Mouse (Mus musculus): ENCODE data around the gene Crybb1. TPM values are rescaled to one million over a fixed set of nuclear protein-coding genes. Genes with fewer than 3 reads are reported as not detected.

Gene Crybb1
- total RNA-seq, 2 experiments from 2014 or later = 1.4 to 2.2 TPM

DNA sequence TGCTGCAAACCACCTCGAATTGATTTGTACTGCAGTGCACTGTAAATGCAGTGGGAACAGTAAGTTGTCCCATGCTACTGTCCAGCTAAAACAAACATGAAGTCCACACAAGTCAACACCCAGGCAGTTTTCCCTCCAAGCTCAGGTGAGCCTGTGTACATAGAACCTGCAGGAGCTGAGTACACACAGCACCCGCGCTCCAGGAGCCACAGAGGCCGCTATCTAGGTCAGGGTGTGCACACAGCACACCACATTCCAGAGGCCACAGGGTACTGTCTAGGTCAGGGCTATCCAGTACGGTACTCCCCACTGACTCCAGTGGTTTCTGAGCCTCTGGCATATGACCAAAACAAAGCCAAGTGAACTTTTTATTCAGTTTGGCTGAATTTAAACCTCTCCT, 46.7 kb downstream of the Crybb1 start:
- DNase-seq = no peak

DNA sequence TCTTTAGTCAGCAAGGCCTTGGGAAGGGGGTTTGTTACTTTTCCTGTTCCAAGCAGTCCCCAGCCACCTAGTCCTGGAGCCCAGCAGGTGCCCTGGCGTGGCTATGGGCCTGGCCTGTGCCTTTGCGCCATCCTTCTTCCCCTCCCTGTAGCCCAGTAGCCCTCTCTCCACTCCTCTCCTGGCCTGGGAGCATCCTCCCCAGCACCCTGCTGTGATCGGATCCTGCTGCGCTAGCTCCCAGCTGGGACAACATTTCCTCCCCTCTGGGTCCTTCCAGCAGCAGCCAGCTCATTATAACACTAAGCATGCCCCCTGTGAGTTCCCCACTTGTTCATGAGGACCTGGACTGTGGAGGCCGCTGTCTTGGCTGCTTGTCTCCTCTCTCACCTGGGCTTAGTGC, 50.2 kb downstream of the Crybb1 start:
- no peak for DNase-seq

DNA sequence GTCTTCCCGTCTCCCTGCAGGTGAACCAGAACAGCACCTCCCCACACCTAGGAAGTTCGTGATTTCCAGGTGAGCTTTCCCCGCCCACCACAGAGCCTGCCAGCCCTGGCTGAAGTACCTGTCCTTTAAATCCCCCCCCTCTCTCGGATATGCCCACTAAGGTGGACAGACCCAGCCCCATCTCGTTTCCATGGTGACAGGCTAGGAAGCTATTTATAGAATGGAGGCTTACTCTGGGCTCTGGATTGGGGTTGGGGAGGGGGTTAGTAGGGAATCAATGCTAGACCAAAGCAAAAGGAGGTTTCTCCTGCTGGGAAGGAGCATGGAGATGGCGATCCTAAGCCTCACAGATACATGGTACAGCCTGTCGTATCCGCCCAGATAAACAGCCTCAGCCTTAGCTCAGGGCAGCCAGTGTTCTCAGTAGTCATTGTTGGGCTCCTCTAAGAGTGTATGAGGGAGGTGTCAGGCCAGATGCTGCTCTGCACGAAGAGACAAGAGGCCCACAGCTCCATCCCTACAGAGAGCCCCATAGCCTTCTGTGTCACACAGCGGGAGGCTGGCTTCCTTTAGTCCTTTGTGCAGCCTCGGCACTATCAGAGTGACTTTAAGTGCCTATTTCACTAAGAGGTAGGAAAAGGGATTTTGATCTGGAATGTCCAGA, 57.7 kb downstream of the Crybb1 start:
- DNase-seq = no peak

GRCm38 (mm10) chr5:112316468-112316867, 60.9 kb downstream of the Crybb1 start:
- DNase-seq = no peak

GRCm38 (mm10) chr5:112317328-112317727, 61.7 kb downstream of the Crybb1 start:
- DNase-seq = no peak

Other genes with a start within 250 kb of the Crybb1 start
- gene Cryba4, start 3.3 kb upstream of the Crybb1 start, total RNA-seq (2021) = 10 to 100 TPM in 1 of 2 experiments, 1 to 10 TPM in 1; 7.9 to 17.4 TPM
- 100 to 1,000 TPM; 116 to 169 TPM for gene Tpst2, start 20.9 kb downstream of the Crybb1 start, total RNA-seq (2021)
- 10 to 100 TPM; 28.4 to 32.3 TPM for gene Tfip11, start 70.5 kb downstream of the Crybb1 start, total RNA-seq (2021)
- 10 to 100 TPM; 15.7 to 25.8 TPM for gene Srrd, start 87.2 kb downstream of the Crybb1 start, total RNA-seq (2021)
- gene Hps4, start 87.3 kb downstream of the Crybb1 start, total RNA-seq (2021) = 10 to 100 TPM; 25.7 to 29.6 TPM
- gene Gm6583, start 100.2 kb downstream of the Crybb1 start, total RNA-seq (2021) = under 1 TPM; 0.15 to 0.18 TPM
- gene Asphd2, start 139.1 kb downstream of the Crybb1 start, total RNA-seq (2021) = 1 to 10 TPM; 3.4 to 4.8 TPM
- not detected for gene Gm6588, start 193.6 kb downstream of the Crybb1 start, total RNA-seq (2021)

All from adrenal gland, postnatal 10 days (tissue).